Mouse (Mus musculus): ENCODE measurements around the gene Vmn1r20.
"Not testable (repeated sequence)": the region's sequence is repeated elsewhere in the genome, so short reads cannot be mapped to it uniquely, and the experiment has no call there.

The Vmn1r20 gene

DNA sequence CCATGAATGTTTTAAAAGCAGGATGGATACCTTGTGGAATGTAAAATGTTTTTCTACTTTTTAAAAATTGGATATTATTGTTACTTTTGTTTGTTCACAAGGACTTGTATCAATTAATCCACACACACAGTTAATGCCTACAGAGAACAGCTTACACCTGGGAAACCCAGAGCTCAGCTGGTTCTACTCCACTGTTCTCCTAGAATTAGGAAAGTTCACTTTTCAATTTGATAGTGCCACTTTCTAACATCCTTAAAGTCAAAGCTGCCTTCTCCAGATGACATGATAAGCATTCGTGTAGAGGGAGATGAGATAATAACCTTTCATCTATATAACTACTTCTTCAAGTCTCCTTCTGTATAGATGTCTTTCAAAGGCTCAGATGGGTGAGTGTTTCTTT, at the start of gene Vmn1r20:
Vmn1r20 (plus strand) TSS at position 301 of the 400 bp plus-strand sequence.
- no peak for DNase-seq (ENCODE audit: low spot score)

DNA sequence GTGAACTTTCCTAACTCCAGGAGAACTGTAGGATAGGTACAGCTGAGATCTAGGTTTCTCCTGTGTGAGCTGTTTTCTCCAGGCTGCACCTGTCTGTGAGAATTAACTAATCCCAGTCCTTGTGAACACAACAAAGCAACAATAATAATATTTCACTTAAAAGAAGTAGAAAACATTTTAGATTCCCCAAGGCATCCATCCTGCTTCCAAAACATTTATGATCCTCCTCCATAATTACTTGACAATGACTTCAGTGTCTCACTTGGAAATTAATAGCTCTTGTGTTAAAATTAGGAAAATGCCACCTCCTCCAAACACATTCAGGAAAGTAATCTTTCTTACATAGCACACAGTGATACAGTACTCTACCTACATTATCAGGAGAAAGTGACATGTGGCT, 33.0 kb upstream of the Vmn1r20 start, which contains the start of gene Vmn1r18:
Vmn1r18 (minus strand) TSS at position 101 of the 400 bp plus-strand sequence.
- no peak for DNase-seq (ENCODE audit: low spot score)

DNA sequence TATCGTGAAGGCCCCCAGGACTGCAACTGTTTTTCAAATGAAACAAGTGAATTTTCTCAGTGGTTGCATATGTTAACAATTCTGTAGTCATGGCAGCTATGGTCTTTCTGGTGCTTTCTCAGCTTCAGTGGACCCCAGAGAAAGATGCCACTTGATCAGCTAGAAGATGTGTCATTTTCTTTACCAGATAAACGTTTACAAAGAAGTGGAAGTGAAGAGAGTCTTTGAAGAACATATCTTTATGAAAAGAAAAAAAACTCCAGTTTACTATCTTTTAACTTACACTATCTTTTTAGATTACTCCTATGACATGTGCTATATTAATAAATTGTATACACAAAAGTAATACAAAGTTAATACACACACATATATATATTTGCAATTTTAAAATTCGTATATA, 25.2 kb upstream of the Vmn1r20 start, which contains the start of gene Vmn1r19:
Vmn1r19 (plus strand) TSS at position 301 of the 400 bp plus-strand sequence.
- DNase-seq (ENCODE audit: low spot score): not testable (repeated sequence)

DNA sequence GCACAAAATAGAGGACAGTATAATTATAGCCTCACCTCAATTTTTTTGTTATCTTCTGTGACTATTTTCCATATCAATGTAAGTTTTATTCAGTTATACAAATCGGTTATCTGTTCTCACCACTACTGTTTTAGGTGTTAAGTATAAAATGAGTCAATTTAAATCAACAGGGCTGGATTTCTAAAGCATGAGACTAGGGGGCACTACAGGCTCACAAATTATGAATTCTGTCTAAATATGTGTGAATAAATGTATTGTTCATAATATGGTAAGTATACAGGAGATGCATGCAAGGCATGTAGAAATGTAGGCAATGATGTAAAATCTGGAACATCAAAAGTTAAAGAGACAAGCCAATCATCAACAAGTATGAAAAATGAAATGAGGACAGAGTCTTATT, 2.5 kb downstream of the Vmn1r20 start:
- DNase-seq (ENCODE audit: low spot score): no peak

DNA sequence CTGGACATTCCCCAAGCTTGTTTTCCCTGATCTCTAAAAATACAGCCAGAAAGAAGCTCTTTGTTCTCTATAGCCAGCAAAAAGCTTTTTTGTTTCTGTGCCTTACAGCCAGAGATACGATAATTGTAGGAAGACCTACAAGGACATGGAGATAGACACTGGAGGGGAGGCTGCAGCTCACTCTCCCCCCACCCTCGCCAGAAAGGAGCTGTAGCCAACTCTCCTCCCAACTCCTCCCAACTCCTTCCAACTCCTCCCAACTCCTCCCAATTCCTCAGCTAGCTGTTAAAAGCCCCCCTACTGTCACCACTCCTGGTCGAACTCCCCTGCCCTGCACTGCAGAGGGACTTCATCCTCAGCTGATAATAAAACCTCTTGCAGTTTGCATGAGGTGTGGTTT, 39.4 kb downstream of the Vmn1r20 start:
- not testable (repeated sequence) for DNase-seq (ENCODE audit: low spot score)

All from ovary, postnatal 14 days (tissue).